Mouse (Mus musculus) erythroblast, embryonic 14.5 days (primary cell): ENCODE results near the gene Lrsam1.

Source experiments
- GATA1 ChIP-seq: IDR thresholded peaks from 2 replicates; pipeline ENCODE4 v1.6.1; 2012; ENCODE audit warnings: low read length, inconsistent platforms, mixed read lengths
- TAL1 ChIP-seq: IDR thresholded peaks from 3 replicates; pipeline ENCODE4 v1.6.1; 2012; ENCODE audit warnings: low read length, inconsistent platforms, mixed read lengths

DNA sequence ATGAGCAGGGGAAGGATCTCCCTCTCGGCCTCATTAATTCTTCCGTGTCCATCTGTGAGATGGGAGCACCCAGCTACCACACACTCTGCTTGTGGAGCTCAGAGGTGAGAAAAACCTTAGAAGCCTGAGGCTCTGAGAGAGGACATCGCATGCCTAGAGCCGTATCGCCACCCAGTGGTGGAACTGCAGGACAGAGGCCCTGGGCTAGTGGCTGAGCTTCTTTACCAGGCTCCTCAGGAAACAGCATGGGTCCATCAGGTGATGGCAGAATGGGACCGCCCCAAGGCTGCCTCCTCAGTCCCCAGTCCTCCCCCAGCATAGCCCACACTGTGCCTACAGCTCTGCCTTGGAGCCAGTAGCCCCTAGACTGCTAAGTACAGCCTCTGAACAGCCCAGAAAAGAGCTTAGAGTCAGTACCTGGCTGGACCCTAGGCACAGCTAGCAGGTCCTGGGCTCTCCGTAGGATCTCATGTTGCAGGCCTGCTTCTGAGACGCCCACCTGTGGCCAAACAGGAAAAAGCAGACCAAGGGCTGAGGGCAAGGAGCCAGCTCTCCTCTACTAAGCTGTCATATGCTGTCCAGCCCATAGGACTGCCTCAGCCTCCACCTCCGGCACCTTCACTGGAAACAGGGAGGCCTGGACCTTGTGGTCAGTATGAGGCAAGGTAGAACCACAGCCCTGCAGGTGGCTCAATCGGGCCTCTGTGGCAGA, 33.0 kb downstream of the Lrsam1 start:
- TF ChIP-seq GATA1 = no peak
- no peak for TF ChIP-seq TAL1
